Mouse (Mus musculus): Measurements from ENCODE around the gene Mup11. TPM values are rescaled to one million over a fixed set of nuclear protein-coding genes. Genes with fewer than 3 reads are reported as not detected.

Gene Mup11
- polyA plus RNA-seq (2014; fragmentation: Illumina TruSeq; extraction: RNeasy Lipid Tissue Mini Kit (QIAGEN cat#74804); ENCODE audit: low read depth, low replicate concordance), result 4.5 TPM

DNA sequence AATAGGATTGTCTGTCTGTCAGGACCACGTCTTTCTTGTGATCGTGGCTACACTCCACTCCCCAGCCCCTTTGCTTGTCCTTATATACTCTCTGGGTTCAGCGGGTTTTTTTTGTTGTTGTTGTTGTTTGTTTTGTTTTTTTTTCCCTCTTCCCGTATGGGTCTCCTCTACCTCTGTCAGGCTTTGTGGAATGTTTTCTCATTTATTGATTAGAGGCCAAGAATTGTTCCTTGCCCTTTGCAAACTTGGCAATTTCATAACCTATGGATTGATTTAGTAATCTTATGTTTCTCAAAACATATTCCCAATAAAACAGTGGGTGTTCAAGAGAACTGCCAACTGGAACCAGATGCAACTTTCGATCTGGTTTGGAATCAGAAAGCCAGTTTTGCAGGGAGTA is at the start of gene Mup11:
TSS of gene Mup11 (minus strand) at position 101 of the 400 bp plus-strand sequence.

Other genes starting within 250 kb of the Mup11 start
- not detected for gene Mup9, start 240.5 kb downstream of the Mup11 start, polyA plus RNA-seq (2014; fragmentation: Illumina TruSeq; extraction: RNeasy Lipid Tissue Mini Kit (QIAGEN cat#74804); ENCODE audit: low read depth, low replicate concordance)
- not detected for gene Mup1, start 160.5 kb downstream of the Mup11 start, polyA plus RNA-seq (2014; fragmentation: Illumina TruSeq; extraction: RNeasy Lipid Tissue Mini Kit (QIAGEN cat#74804); ENCODE audit: low read depth, low replicate concordance)
- not detected for gene Mup10, start 80.2 kb downstream of the Mup11 start, polyA plus RNA-seq (2014; fragmentation: Illumina TruSeq; extraction: RNeasy Lipid Tissue Mini Kit (QIAGEN cat#74804); ENCODE audit: low read depth, low replicate concordance)
- gene Mup12, start 78.9 kb upstream of the Mup11 start, polyA plus RNA-seq (2014; fragmentation: Illumina TruSeq; extraction: RNeasy Lipid Tissue Mini Kit (QIAGEN cat#74804); ENCODE audit: low read depth, low replicate concordance), result not detected
- 10.4 TPM for gene Mup22, start 159.1 kb upstream of the Mup11 start, polyA plus RNA-seq (2014; fragmentation: Illumina TruSeq; extraction: RNeasy Lipid Tissue Mini Kit (QIAGEN cat#74804); ENCODE audit: low read depth, low replicate concordance)

All from heart, adult 10 weeks (tissue).